Comparison of ENCODE assay signal across 14 mouse cellular contexts in genomic region chr3:27351105-27351504, GRCm38 (mm10). TPM values are rescaled to one million over a fixed set of nuclear protein-coding genes. Genes with fewer than 3 reads are reported as not detected.
DNase-seq lines count a peak whose midpoint lies in the region; ATAC-seq lines count a peak whose summit lies in the region.
"Had no signal": no experiment of that assay in that cellular context is flagged by ENCODE, and none has a peak within 500 bp of the region (broad histone marks: within the 10 kb centered on the region; RNA-seq: fewer than 3 reads in every experiment).

No protein-coding gene starts in this region.

- DNase-seq in forebrain, embryonic 11.5 days (ENCODE audit: low spot score): no peak
- DNase-seq in adipocyte (ENCODE audit: low spot score): peak; percentile 18
- no peak for DNase-seq in urinary bladder, postnatal 14 days (ENCODE audit: low spot score)
- DNase-seq in embryo, embryonic 10.5 days (ENCODE audit: low spot score): no peak

- H3K27me3 ChIP-seq in forebrain, embryonic 13.5 days: no peaks in the 10 kb centered on the region
- no peaks in the 10 kb centered on the region for H3K27me3 ChIP-seq in forebrain, embryonic 11.5 days (ENCODE audit: control insufficient read depth, insufficient read depth, low read length)
- H3K27me3 ChIP-seq in hindbrain, embryonic 16.5 days (replicated peaks; ENCODE audit: control insufficient read depth, insufficient read depth, low read length): no peaks in the 10 kb centered on the region
- no peaks in the 10 kb centered on the region for H3K27me3 ChIP-seq in lung, embryonic 15.5 days
- H3K27me3 ChIP-seq: CH12.LX; embryonic facial prominence, embryonic 12.5 days; limb, embryonic 12.5 days; stomach, embryonic 15.5 days had no signal

- no peaks in the 10 kb centered on the region for H3K9me3 ChIP-seq in forebrain, embryonic 13.5 days (replicated peaks)
- H3K9me3 ChIP-seq in forebrain, embryonic 11.5 days (ENCODE audit: control insufficient read depth, low read length): no peaks in the 10 kb centered on the region
- no peaks in the 10 kb centered on the region for H3K9me3 ChIP-seq in hindbrain, embryonic 16.5 days (ENCODE audit: control insufficient read depth, low read length)
- no peaks in the 10 kb centered on the region for H3K9me3 ChIP-seq in lung, embryonic 15.5 days
- H3K9me3 ChIP-seq: embryonic facial prominence, embryonic 12.5 days; limb, embryonic 12.5 days; stomach, embryonic 15.5 days had no signal

- no peaks in the 10 kb centered on the region for H3K36me3 ChIP-seq in forebrain, embryonic 13.5 days (ENCODE audit: poor library complexity, severe bottlenecking)
- H3K36me3 ChIP-seq in forebrain, embryonic 11.5 days (ENCODE audit: control insufficient read depth, insufficient read depth, low read length): no peaks in the 10 kb centered on the region
- H3K36me3 ChIP-seq in hindbrain, embryonic 16.5 days (ENCODE audit: control insufficient read depth, insufficient read depth, low read length): no peaks in the 10 kb centered on the region
- H3K36me3 ChIP-seq in lung, embryonic 15.5 days: no peaks in the 10 kb centered on the region
- H3K36me3 ChIP-seq: embryonic facial prominence, embryonic 12.5 days; limb, embryonic 12.5 days; stomach, embryonic 15.5 days had no signal

- H3K4me1 ChIP-seq in forebrain, embryonic 13.5 days: peaks cover 7% of the 10 kb centered on the region; the same call in 1 of the 2 replicates
- H3K4me1 ChIP-seq in forebrain, embryonic 11.5 days (replicated peaks; ENCODE audit: control insufficient read depth, insufficient read depth, low read length): no peaks in the 10 kb centered on the region
- H3K4me1 ChIP-seq in hindbrain, embryonic 16.5 days (ENCODE audit: control insufficient read depth, insufficient read depth, low read depth, low read length): no peaks in the 10 kb centered on the region
- peaks cover 8% of the 10 kb centered on the region; the same call in 1 of the 2 replicates for H3K4me1 ChIP-seq in lung, embryonic 15.5 days
- H3K4me1 ChIP-seq: embryonic facial prominence, embryonic 12.5 days; limb, embryonic 12.5 days; stomach, embryonic 15.5 days had no signal

- ATAC-seq in forebrain, embryonic 13.5 days: peak; percentile 86
- ATAC-seq in forebrain, embryonic 11.5 days (replicated peaks; ENCODE audit: low FRiP score): no peak
- ATAC-seq in hindbrain, embryonic 16.5 days: peak; percentile 90
- peak; percentile 89 for ATAC-seq in lung, embryonic 15.5 days (ENCODE audit: borderline replicate concordance, extremely low read depth, low FRiP score, low TSS enrichment)
- ATAC-seq in erythroblast, adult 5-6 weeks (replicated peaks; ENCODE audit: low FRiP score, poor library complexity, severe bottlenecking): no peak

- no peak overlapping the region for H3K27ac ChIP-seq in forebrain, embryonic 13.5 days
- no peak overlapping the region for H3K27ac ChIP-seq in forebrain, embryonic 11.5 days (ENCODE audit: low read depth, low read length)
- H3K27ac ChIP-seq in hindbrain, embryonic 16.5 days (ENCODE audit: low read depth, low read length): no peak overlapping the region
- H3K27ac ChIP-seq in lung, embryonic 15.5 days: no peak overlapping the region
- H3K27ac ChIP-seq: embryonic facial prominence, embryonic 12.5 days; limb, embryonic 12.5 days; stomach, embryonic 15.5 days had no signal

- H3K9ac ChIP-seq in forebrain, embryonic 13.5 days: no peak overlapping the region
- no peak overlapping the region for H3K9ac ChIP-seq in forebrain, embryonic 11.5 days (ENCODE audit: low read length)
- no peak overlapping the region for H3K9ac ChIP-seq in hindbrain, embryonic 16.5 days (ENCODE audit: low read depth, low read length)
- no peak overlapping the region for H3K9ac ChIP-seq in lung, embryonic 15.5 days
- H3K9ac ChIP-seq: embryonic facial prominence, embryonic 12.5 days; limb, embryonic 12.5 days; stomach, embryonic 15.5 days had no signal

- no peak overlapping the region for H3K4me2 ChIP-seq in forebrain, embryonic 13.5 days
- H3K4me2 ChIP-seq in forebrain, embryonic 11.5 days (ENCODE audit: low read depth, low read length, severe bottlenecking): no peak overlapping the region
- H3K4me2 ChIP-seq in hindbrain, embryonic 16.5 days (ENCODE audit: low read length): no peak overlapping the region
- H3K4me2 ChIP-seq in lung, embryonic 15.5 days: no peak overlapping the region
- H3K4me2 ChIP-seq: embryonic facial prominence, embryonic 12.5 days; limb, embryonic 12.5 days; stomach, embryonic 15.5 days had no signal

- no peak overlapping the region for H3K4me3 ChIP-seq in forebrain, embryonic 13.5 days
- no peak overlapping the region for H3K4me3 ChIP-seq in forebrain, embryonic 11.5 days (ENCODE audit: low read depth, low read length)
- no peak overlapping the region for H3K4me3 ChIP-seq in hindbrain, embryonic 16.5 days (ENCODE audit: low read length)
- no peak overlapping the region for H3K4me3 ChIP-seq in lung, embryonic 15.5 days
- H3K4me3 ChIP-seq: embryonic facial prominence, embryonic 12.5 days; limb, embryonic 12.5 days; stomach, embryonic 15.5 days had no signal

- 53% methylated on average over 9 of the region's 9 CpGs for WGBS in forebrain, embryonic 13.5 days
- 81% methylated on average over 9 of the region's 9 CpGs for WGBS in forebrain, embryonic 11.5 days
- whole genome bisulfite sequencing in hindbrain, embryonic 16.5 days: 42% methylated on average over 9 of the region's 9 CpGs
- WGBS in lung, embryonic 15.5 days: 36% methylated on average over 9 of the region's 9 CpGs

RNA-seq across cellular contexts. Expression of gene Ghsr, which starts 20.0 kb away (rescaled TPM):
- not detected in 2 replicates for polyA plus RNA-seq in forebrain, embryonic 13.5 days (2015; fragmentation: Nextera tagmentation; extraction: Ambion mirVana)
- not detected in 2 replicates for polyA plus RNA-seq in forebrain, embryonic 11.5 days (2014; fragmentation: Nextera tagmentation; extraction: Ambion mirVana)
- polyA plus RNA-seq in hindbrain, embryonic 16.5 days (2015; fragmentation: Nextera tagmentation; extraction: Ambion mirVana): 0.59 and 0.71 TPM in 2 replicates
- polyA plus RNA-seq in lung, embryonic 15.5 days (2015; fragmentation: Nextera tagmentation; extraction: Ambion mirVana): not detected in 2 replicates
- not detected in 2 replicates for total RNA-seq in erythroblast, adult 5-6 weeks (2015; ENCODE audit: low replicate concordance)
- not detected in 2 replicates for total RNA-seq in erythroblast, adult 5-6 weeks (2017; ENCODE audit: low replicate concordance)
- total RNA-seq: CH12.LX; neutrophil, adult 5-6 weeks had no signal
- polyA plus RNA-seq: embryonic facial prominence, embryonic 12.5 days; heart, embryonic 14.5 days; limb, embryonic 12.5 days had no signal

RNA-seq across cellular contexts. Expression of gene Tnfsf10, which starts 34.3 kb away (rescaled TPM):
- polyA plus RNA-seq in forebrain, embryonic 13.5 days (2015; fragmentation: Nextera tagmentation; extraction: Ambion mirVana): 0.05 TPM in 1 of 2 replicates, not detected in the other
- polyA plus RNA-seq in forebrain, embryonic 11.5 days (2014; fragmentation: Nextera tagmentation; extraction: Ambion mirVana): not detected in 2 replicates
- 0.10 and 0.15 TPM in 2 replicates for polyA plus RNA-seq in hindbrain, embryonic 16.5 days (2015; fragmentation: Nextera tagmentation; extraction: Ambion mirVana)
- 2.5 and 3.0 TPM in 2 replicates for polyA plus RNA-seq in lung, embryonic 15.5 days (2015; fragmentation: Nextera tagmentation; extraction: Ambion mirVana)
- 3.3 TPM in 1 of 2 replicates, not detected in the other for total RNA-seq in erythroblast, adult 5-6 weeks (2015; ENCODE audit: low replicate concordance)
- 0.84 TPM in 1 of 2 replicates, not detected in the other for total RNA-seq in erythroblast, adult 5-6 weeks (2017; ENCODE audit: low replicate concordance)

Comparison
In these comparisons a context has a peak if more than half of its experiments do, and no peak if none do; other contexts are left out.
1. ATAC-seq: peak in forebrain, embryonic 13.5 days (single experiment), hindbrain, embryonic 16.5 days (single experiment) and lung, embryonic 15.5 days (single experiment); none in forebrain, embryonic 11.5 days (single experiment) and erythroblast, adult 5-6 weeks (single experiment).